Mouse (Mus musculus) urinary bladder, postnatal 0 days (tissue): ENCODE data around the gene Prss47. TPM values are rescaled to one million over a fixed set of nuclear protein-coding genes. Genes with fewer than 3 reads are reported as not detected.

Experiments used
- polyA plus RNA-seq: library from polyadenylated mRNA; unstranded; fragments of >200 nt; fragmentation: Nextera tagmentation; extraction: Ambion mirVana; gene quantifications from 2 replicates; pipeline ENCODE4 v1.2.1, GENCODE M21; 2015

Prss47 gene
- not detected in 2 replicates for polyA plus RNA-seq

GRCm38 (mm10) chr13:65052660-65053059 is at the start of gene Prss47:
TSS of gene Prss47 (minus strand) at chr13:65052760.

DNA sequence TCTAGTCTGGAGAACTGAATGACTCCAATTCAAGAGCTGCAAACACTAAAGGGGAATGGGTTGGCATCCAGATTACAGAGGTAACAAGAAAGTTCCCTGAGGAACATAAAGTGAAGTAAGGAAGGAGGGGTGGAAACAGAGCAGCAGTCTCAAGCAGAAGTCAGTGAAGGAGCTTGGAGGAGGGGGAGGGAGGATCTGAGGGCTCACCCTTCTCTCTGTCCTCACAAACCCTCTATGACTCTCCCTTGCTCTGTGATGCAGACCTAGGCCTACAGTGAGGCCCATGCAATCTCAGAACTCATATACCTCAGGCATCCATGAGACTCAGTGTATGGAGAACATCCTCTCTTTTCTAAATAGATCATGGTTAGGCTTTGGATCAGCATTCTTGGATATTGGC is 19.8 kb downstream of the Prss47 start, which contains the start of gene Spata31d1c:
Gene Spata31d1c, plus strand, starts transcription at position 301 of the 400 bp plus-strand sequence.

Other genes with a start within 250 kb of the Prss47 start
- gene Cntnap3, start 148.8 kb downstream of the Prss47 start, polyA plus RNA-seq, result 0.44 and 0.49 TPM in 2 replicates
- not detected in 2 replicates for gene Spata31, start 135.4 kb downstream of the Prss47 start, polyA plus RNA-seq
- gene Spata31d1c, start 19.7 kb downstream of the Prss47 start, polyA plus RNA-seq, result not detected in 2 replicates
- 31.7 and 39.1 TPM in 2 replicates for gene Mfsd14b, start 60.2 kb upstream of the Prss47 start, polyA plus RNA-seq
- gene Olfr465-ps1, start 85.3 kb upstream of the Prss47 start, polyA plus RNA-seq, result not detected in 2 replicates
- not detected in 2 replicates for gene Olfr466, start 97.5 kb upstream of the Prss47 start, polyA plus RNA-seq
- not detected in 2 replicates for gene Nlrp4f, start 153.2 kb upstream of the Prss47 start, polyA plus RNA-seq
- not detected in 2 replicates for gene Gm10775, start 206.8 kb upstream of the Prss47 start, polyA plus RNA-seq
- 4.2 and 4.9 TPM in 2 replicates for gene Zfp369, start 226.1 kb upstream of the Prss47 start, polyA plus RNA-seq